Mouse (Mus musculus) midbrain, embryonic 14.5 days (tissue): ENCODE measurements around the gene Rsph10b. TPM values are rescaled to one million over a fixed set of nuclear protein-coding genes. Genes with fewer than 3 reads are reported as not detected.

Experiments used
- ATAC-seq: fragments of 200-750 bp; cut with Nextera tagmentation; 2 replicates; pipeline ENCODE4 v1.8.0; 2017; ENCODE audit warnings: moderate number of reproducible peaks, moderate library complexity; ENCODE audit not compliant: low FRiP score, low TSS enrichment
- DNase-seq: peaks from one replicate; pipeline ENCODE4 v3.0.0-alpha.2; 2015
- H3K27ac ChIP-seq: fragments of 300-500 bp; sonication (generic); replicated peaks from 2 replicates; pipeline ENCODE4 v1.5.1; 2014; ENCODE audit warnings: mild to moderate bottlenecking, low read depth, low read length, moderate library complexity
- H3K27me3 ChIP-seq: fragments of 300-500 bp; sonication (generic); 2 replicates; pipeline ENCODE4 v1.6.1; 2014; ENCODE audit warnings: low read length, control low read depth, mixed read lengths; ENCODE audit not compliant: control insufficient read depth, insufficient read depth
- H3K36me3 ChIP-seq: fragments of 300-500 bp; sonication (generic); 2 replicates; pipeline ENCODE4 v1.6.1; 2014; ENCODE audit warnings: low read length, control low read depth; ENCODE audit not compliant: control insufficient read depth, insufficient read depth
- H3K4me1 ChIP-seq: fragments of 300-500 bp; sonication (generic); 2 replicates; pipeline ENCODE4 v1.6.1; 2014; ENCODE audit warnings: mild to moderate bottlenecking, antibody characterized with exemption, low read length, control low read depth; ENCODE audit not compliant: control insufficient read depth, insufficient read depth
- H3K4me2 ChIP-seq: fragments of 300-500 bp; sonication (generic); 2 replicates; pipeline ENCODE4 v1.6.1; 2014; ENCODE audit warnings: mild to moderate bottlenecking, low read length, moderate library complexity
- H3K4me3 ChIP-seq: fragments of 300-500 bp; sonication (generic); replicated peaks from 2 replicates; pipeline ENCODE4 v1.5.1; 2014; ENCODE audit warnings: low read depth, low read length
- H3K9ac ChIP-seq: fragments of 300-500 bp; sonication (generic); replicated peaks from 2 replicates; pipeline ENCODE4 v1.6.1; 2014; ENCODE audit warnings: mild to moderate bottlenecking, low read length, moderate library complexity
- H3K9me3 ChIP-seq: fragments of 300-500 bp; sonication (generic); 2 replicates; pipeline ENCODE4 v1.6.1; 2016; ENCODE audit warnings: low read length, control low read depth, mixed read lengths; ENCODE audit not compliant: control insufficient read depth
- WGBS: fragments of 180-500 bp; shearing (Covaris S2); extraction: QIAGEN DNeasy Blood & Tissue Kit; methylation state at CpG from one replicate; pipeline ENCODE4 v1.1.7; 2014; 5-methylcytosine and 5-hydroxymethylcytosine counted together
- polyA plus RNA-seq: library from polyadenylated mRNA; unstranded; fragments of >200 nt; fragmentation: Nextera tagmentation; extraction: Ambion mirVana; gene quantifications from 2 replicates; pipeline ENCODE4 v1.2.1, GENCODE M21; 2014

Gene Rsph10b
- polyA plus RNA-seq, 1 experiment from 2014 or later, result 3.9 TPM

- Histone ChIP-seq H3K4me3 (no peak within 1 kb of the TSS), H3K4me2 (no peak within 1 kb of the TSS), H3K4me1 (no peaks in the 10 kb centered on the region), H3K9ac (no peak within 1 kb of the TSS), H3K27me3 (no peaks in the 10 kb centered on the region), H3K36me3 (no peaks in the 10 kb centered on the region), H3K27ac (no peak within 1 kb of the TSS), H3K9me3 (no peaks in the 10 kb centered on the region)
- DNase-seq (no peak), ATAC-seq (no peak)
- WGBS, result 80% methylated on average over 11 of the region's 11 CpGs
These were observed 93.9 kb downstream of the Rsph10b start, which contains the start of gene Ocm for GRCm38 (mm10) chr5:144026620-144027263. TSS of gene Ocm (minus strand) at chr5:144026670.

GRCm38 (mm10) chr5:144032491-144032890 is 99.7 kb downstream of the Rsph10b start:
- no peak for ATAC-seq
- no peak overlapping the region for H3K27ac ChIP-seq

GRCm38 (mm10) chr5:144034567-144034966 is 101.7 kb downstream of the Rsph10b start:
- no peak for DNase-seq
- H3K4me1 ChIP-seq, result no peaks in the 10 kb centered on the region
- no peak overlapping the region for H3K4me3 ChIP-seq
- no peak overlapping the region for H3K27ac ChIP-seq
- H3K36me3 ChIP-seq, result no peaks in the 10 kb centered on the region
- WGBS, result 84% methylated on average over 7 of the region's 7 CpGs
- no peak overlapping the region for H3K4me2 ChIP-seq
- ATAC-seq, result no peak
- no peaks in the 10 kb centered on the region for H3K27me3 ChIP-seq
- no peaks in the 10 kb centered on the region for H3K9me3 ChIP-seq
- no peak overlapping the region for H3K9ac ChIP-seq

More at GRCm38 (mm10) chr5:144032491-144032890, 99.7 kb downstream of the Rsph10b start:
- no peak for DNase-seq
- Histone ChIP-seq H3K9me3 (no peaks in the 10 kb centered on the region), H3K4me2 (no peak overlapping the region), H3K4me1 (no peaks in the 10 kb centered on the region), H3K36me3 (no peaks in the 10 kb centered on the region), H3K9ac (no peak overlapping the region), H3K4me3 (no peak overlapping the region), H3K27me3 (no peaks in the 10 kb centered on the region)
- 93% methylated on average over 7 of the region's 7 CpGs for WGBS

Other genes starting within 250 kb of the Rsph10b start
- 33.9 and 34.3 TPM in 2 replicates for gene Usp42, start 200.8 kb upstream of the Rsph10b start, polyA plus RNA-seq
- 37.0 and 48.9 TPM in 2 replicates for gene Eif2ak1, start 115.2 kb upstream of the Rsph10b start, polyA plus RNA-seq
- gene Ankrd61, start 35.4 kb upstream of the Rsph10b start, polyA plus RNA-seq, result 0.61 and 0.93 TPM in 2 replicates
- 72.3 and 83.0 TPM in 2 replicates for gene Aimp2, start 23.2 kb upstream of the Rsph10b start, polyA plus RNA-seq
- gene Pms2, start 23.1 kb upstream of the Rsph10b start, polyA plus RNA-seq, result 26.9 and 31.0 TPM in 2 replicates
- gene Gm42421, start 4.9 kb upstream of the Rsph10b start, polyA plus RNA-seq, result 1.5 and 1.9 TPM in 2 replicates
- 82.9 and 97.9 TPM in 2 replicates for gene Ccz1, start 81.8 kb downstream of the Rsph10b start, polyA plus RNA-seq
- not detected in 2 replicates for gene Ocm, start 93.6 kb downstream of the Rsph10b start, polyA plus RNA-seq
- 10.3 and 10.6 TPM in 2 replicates for gene Lmtk2, start 167.4 kb downstream of the Rsph10b start, polyA plus RNA-seq